Mouse (Mus musculus): Measurements from ENCODE around the gene Gm3045.
A peak's percentile ranks its signal among the peaks of the same experiment; 100 is the strongest.

The Gm3045 gene

GRCm38 (mm10) chr13:56426365-56426764 lies at the start of gene Gm3045:
Gene Gm3045 (plus strand): TSS chr13:56426594.
- no peak for DNase-seq (ENCODE audit: inconsistent age in 2 of 2, low spot score in 1 of 2)

GRCm38 (mm10) chr13:56380855-56381685 lies 45.3 kb upstream of the Gm3045 start:
- DNase-seq (ENCODE audit: inconsistent age in 2 of 2, low spot score in 1 of 2): no peak

GRCm38 (mm10) chr13:56383406-56383805 lies 43.0 kb upstream of the Gm3045 start:
- no peak for DNase-seq (ENCODE audit: inconsistent age in 2 of 2, low spot score in 1 of 2)

GRCm38 (mm10) chr13:56386411-56386810 lies 40.0 kb upstream of the Gm3045 start:
- DNase-seq (ENCODE audit: inconsistent age in 2 of 2, low spot score in 1 of 2): no peak

GRCm38 (mm10) chr13:56387374-56387773 lies 39.0 kb upstream of the Gm3045 start:
- DNase-seq (ENCODE audit: inconsistent age in 2 of 2, low spot score in 1 of 2): no peak

GRCm38 (mm10) chr13:56388042-56388441 lies 38.4 kb upstream of the Gm3045 start:
- DNase-seq (ENCODE audit: inconsistent age in 2 of 2, low spot score in 1 of 2): no peak

- no peak for DNase-seq (ENCODE audit: inconsistent age in 2 of 2, low spot score in 1 of 2)
These were observed 28.8 kb upstream of the Gm3045 start for GRCm38 (mm10) chr13:56397572-56397971.

- no peak for DNase-seq (ENCODE audit: inconsistent age in 2 of 2, low spot score in 1 of 2)
These were observed 25.2 kb upstream of the Gm3045 start for GRCm38 (mm10) chr13:56401186-56401585.

GRCm38 (mm10) chr13:56403381-56404086 lies 22.9 kb upstream of the Gm3045 start:
- no peak for DNase-seq (ENCODE audit: inconsistent age in 2 of 2, low spot score in 1 of 2)

- no peak for DNase-seq (ENCODE audit: inconsistent age in 2 of 2, low spot score in 1 of 2)
These were observed 21.8 kb upstream of the Gm3045 start for GRCm38 (mm10) chr13:56404511-56405140.

- no peak for DNase-seq (ENCODE audit: inconsistent age in 2 of 2, low spot score in 1 of 2)
These were observed 14.0 kb upstream of the Gm3045 start for GRCm38 (mm10) chr13:56412286-56412873.

GRCm38 (mm10) chr13:56418685-56419483 lies 7.5 kb upstream of the Gm3045 start:
- no peak for DNase-seq (ENCODE audit: inconsistent age in 2 of 2, low spot score in 1 of 2)

- no peak for DNase-seq (ENCODE audit: inconsistent age in 2 of 2, low spot score in 1 of 2)
These were observed 6.9 kb upstream of the Gm3045 start for GRCm38 (mm10) chr13:56419538-56419937.

GRCm38 (mm10) chr13:56422072-56422723 lies 4.2 kb upstream of the Gm3045 start:
- DNase-seq (ENCODE audit: inconsistent age in 2 of 2, low spot score in 1 of 2): peak; percentile 42 to 86

- DNase-seq (ENCODE audit: inconsistent age in 2 of 2, low spot score in 1 of 2): no peak
These were observed 463 bp upstream of the Gm3045 start for GRCm38 (mm10) chr13:56425931-56426330.

- DNase-seq (ENCODE audit: inconsistent age in 2 of 2, low spot score in 1 of 2): peak; percentile 42 to 81
These were observed 2.5 kb downstream of the Gm3045 start for GRCm38 (mm10) chr13:56428724-56429500.

- DNase-seq (ENCODE audit: inconsistent age in 2 of 2, low spot score in 1 of 2): no peak
These were observed 6.1 kb downstream of the Gm3045 start for GRCm38 (mm10) chr13:56432496-56432895.

- peak; percentile 27 to 76 for DNase-seq (ENCODE audit: inconsistent age in 2 of 2, low spot score in 1 of 2)
These were observed 7.1 kb downstream of the Gm3045 start for GRCm38 (mm10) chr13:56433466-56433865.

- peak; percentile 48 to 69 for DNase-seq (ENCODE audit: inconsistent age in 2 of 2, low spot score in 1 of 2)
These were observed 7.9 kb downstream of the Gm3045 start for GRCm38 (mm10) chr13:56434311-56434751.

Data from adrenal gland, adult (tissue).